Mouse (Mus musculus) liver, embryonic 11.5 days (tissue): ENCODE data around the gene Sall4. TPM values are rescaled to one million over a fixed set of nuclear protein-coding genes. Genes with fewer than 3 reads are reported as not detected.
A peak's percentile ranks its signal among the peaks of the same experiment; 100 is the strongest.

Source experiments
- ATAC-seq: fragments of 200-750 bp; cut with Nextera tagmentation; replicated peaks from 2 replicates; pipeline ENCODE4 v1.8.0; 2017; ENCODE audit warnings: moderate number of reproducible peaks, mild to moderate bottlenecking, moderate TSS enrichment, moderate library complexity; ENCODE audit not compliant: low FRiP score
- DNase-seq: peaks from one replicate; pipeline ENCODE4 v3.0.0-alpha.2; 2017; ENCODE audit warnings: low spot score
- H3K27ac ChIP-seq: fragments of 300-500 bp; sonication (generic); 2 replicates; pipeline ENCODE4 v1.5.1; 2014; ENCODE audit warnings: mild to moderate bottlenecking, low read depth, low read length, control low read depth
- H3K27me3 ChIP-seq: fragments of 300-500 bp; sonication (generic); replicated peaks from 2 replicates; pipeline ENCODE4 v1.6.1; 2014; ENCODE audit warnings: low read length, mixed read lengths; ENCODE audit not compliant: control insufficient read depth, insufficient read depth
- H3K36me3 ChIP-seq: fragments of 300-500 bp; sonication (generic); 2 replicates; pipeline ENCODE4 v1.6.1; 2014; ENCODE audit warnings: mild to moderate bottlenecking, low read length, moderate library complexity, mixed read lengths; ENCODE audit not compliant: control insufficient read depth, insufficient read depth
- H3K4me1 ChIP-seq: fragments of 300-500 bp; sonication (generic); replicated peaks from 2 replicates; pipeline ENCODE4 v1.6.1; 2014; ENCODE audit warnings: low read length, mixed read lengths; ENCODE audit not compliant: control insufficient read depth, insufficient read depth
- H3K4me2 ChIP-seq: fragments of 300-500 bp; sonication (generic); 2 replicates; pipeline ENCODE4 v1.6.1; 2014; ENCODE audit warnings: mild to moderate bottlenecking, control low read depth, moderate library complexity
- H3K4me3 ChIP-seq: fragments of 300-500 bp; sonication (generic); 2 replicates; pipeline ENCODE4 v1.5.1; 2014; ENCODE audit warnings: low read depth, low read length, control low read depth
- H3K9ac ChIP-seq: fragments of 300-500 bp; sonication (generic); 2 replicates; pipeline ENCODE4 v1.6.1; 2014; ENCODE audit warnings: low read depth, low read length, control low read depth
- H3K9me3 ChIP-seq: fragments of 300-500 bp; sonication (generic); 2 replicates; pipeline ENCODE4 v1.6.1; 2016; ENCODE audit warnings: low read length, inconsistent platforms, mixed read lengths; ENCODE audit not compliant: control insufficient read depth
- WGBS: fragments of 180-500 bp; shearing (Covaris S2); extraction: QIAGEN DNeasy Blood & Tissue Kit; methylation state at CpG from one replicate; pipeline ENCODE4 v1.1.7; 2014; 5-methylcytosine and 5-hydroxymethylcytosine counted together
- polyA plus RNA-seq: library from polyadenylated mRNA; unstranded; fragments of >200 nt; fragmentation: Nextera tagmentation; extraction: Ambion mirVana; gene quantifications from 2 replicates; pipeline ENCODE4 v1.2.1, GENCODE M21; 2014

Gene Sall4
- polyA plus RNA-seq, 1 experiment from 2014 or later = 14.2 TPM

DNA sequence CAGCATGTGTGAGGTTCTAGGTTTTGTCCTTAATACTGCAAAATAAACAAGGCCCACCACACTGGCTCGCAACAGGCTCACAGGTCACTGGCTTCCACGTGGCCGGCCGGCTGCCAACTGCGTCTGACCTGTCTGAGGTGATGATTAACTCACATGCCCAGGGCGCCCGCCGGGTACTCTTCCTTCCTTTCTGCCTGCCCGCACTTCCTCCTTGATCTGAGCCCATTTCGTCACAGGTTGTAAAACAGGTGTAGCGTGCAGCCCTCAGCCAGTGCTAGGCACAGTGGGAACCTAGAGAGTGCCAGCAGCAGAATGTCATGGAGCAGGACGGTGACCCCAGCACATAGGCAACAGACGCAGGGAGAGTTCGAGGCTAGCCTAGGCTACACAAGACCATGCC is 46.4 kb downstream of the Sall4 start:
- no peak overlapping the region for H3K4me3 ChIP-seq
- H3K27ac ChIP-seq = no peak overlapping the region
- ATAC-seq (no peak), DNase-seq (no peak)
- no peaks in the 10 kb centered on the region for H3K27me3 ChIP-seq
- H3K4me1 ChIP-seq = no peaks in the 10 kb centered on the region
- 78% methylated on average over 14 of the region's 14 CpGs for WGBS
- H3K36me3 ChIP-seq = no peaks in the 10 kb centered on the region
- H3K9me3 ChIP-seq = no peaks in the 10 kb centered on the region
- no peak overlapping the region for H3K9ac ChIP-seq
- no peak overlapping the region for H3K4me2 ChIP-seq

DNA sequence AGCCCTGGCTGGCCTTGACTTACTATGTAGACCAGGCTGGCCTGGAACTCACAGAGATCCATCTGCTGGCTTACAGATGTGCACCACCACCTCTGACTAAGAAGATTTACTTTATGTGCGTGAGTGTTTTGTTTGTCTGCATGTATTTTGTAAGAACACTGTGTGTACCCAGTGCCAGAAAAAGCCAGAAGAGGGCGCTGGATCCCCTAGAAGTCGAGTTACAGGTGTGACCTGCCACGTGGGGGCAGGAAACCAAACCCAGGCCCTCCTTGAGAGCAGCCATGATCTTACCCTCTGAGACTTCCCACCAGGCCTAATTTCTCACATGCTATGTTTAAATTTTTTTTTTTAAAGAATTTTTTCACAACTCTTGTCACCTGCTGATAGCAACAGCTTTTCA is 48.0 kb downstream of the Sall4 start:
- Histone ChIP-seq H3K9me3 (no peaks in the 10 kb centered on the region), H3K36me3 (no peaks in the 10 kb centered on the region), H3K4me1 (no peaks in the 10 kb centered on the region), H3K9ac (no peak overlapping the region), H3K4me2 (no peak overlapping the region), H3K27ac (no peak overlapping the region), H3K4me3 (no peak overlapping the region), H3K27me3 (no peaks in the 10 kb centered on the region)
- 55% methylated on average over 4 of the region's 4 CpGs for WGBS
- DNase-seq = no peak
- ATAC-seq = no peak

DNA sequence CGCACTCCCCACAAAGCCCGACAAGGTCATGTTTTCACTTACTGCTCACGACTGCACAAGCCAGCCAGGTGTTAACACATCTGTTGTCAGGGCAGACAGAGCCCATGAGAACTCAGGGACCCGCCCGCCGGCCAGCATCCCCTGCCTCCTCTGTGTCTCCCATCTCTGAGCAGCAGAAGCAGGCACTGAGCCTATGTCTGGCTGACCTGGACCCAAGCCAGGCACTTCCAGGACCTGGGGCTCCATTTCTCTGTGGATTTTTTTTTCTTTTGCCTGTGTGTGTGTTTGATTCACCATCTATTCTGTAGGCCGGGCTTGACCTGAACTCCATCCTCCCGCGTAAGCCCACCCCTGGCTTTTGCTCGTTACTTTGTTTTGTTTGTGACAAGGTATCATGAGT is 49.0 kb downstream of the Sall4 start:
- Histone ChIP-seq H3K9me3 (no peaks in the 10 kb centered on the region), H3K27ac (no peak overlapping the region)
- WGBS = 78% methylated on average over 10 of the region's 10 CpGs

DNA sequence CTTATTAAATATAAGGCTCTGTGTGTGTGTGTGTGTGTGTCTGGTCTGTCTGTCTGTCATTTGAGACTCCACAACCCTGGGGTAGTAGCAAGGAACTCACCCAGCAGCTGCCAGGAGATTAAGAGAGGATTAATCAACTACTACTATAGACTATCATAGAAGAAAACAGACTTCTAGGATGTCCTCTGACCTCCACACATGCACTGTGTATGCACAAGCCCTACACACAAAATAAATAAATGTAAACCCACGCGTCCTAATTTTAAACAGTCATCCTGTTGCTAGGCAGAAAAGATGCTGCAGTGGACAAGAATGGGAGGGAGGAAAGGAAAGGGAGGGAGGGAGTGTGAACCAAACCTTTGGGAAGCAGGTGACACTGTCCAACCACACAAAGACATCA is 49.5 kb downstream of the Sall4 start:
- H3K36me3 ChIP-seq = no peaks in the 10 kb centered on the region
- no peak for ATAC-seq
- no peak for DNase-seq
- H3K4me3 ChIP-seq = no peak overlapping the region
- no peak overlapping the region for H3K9ac ChIP-seq
- no peaks in the 10 kb centered on the region for H3K27me3 ChIP-seq
- WGBS = 81% methylated on average over 2 of the region's 2 CpGs
- no peak overlapping the region for H3K4me2 ChIP-seq
- H3K27ac ChIP-seq = no peak overlapping the region
- no peaks in the 10 kb centered on the region for H3K9me3 ChIP-seq
- H3K4me1 ChIP-seq = no peaks in the 10 kb centered on the region

More for the DNA sequence above, 49.0 kb downstream of the Sall4 start:
- Histone ChIP-seq H3K27me3 (no peaks in the 10 kb centered on the region), H3K4me1 (no peaks in the 10 kb centered on the region), H3K4me2 (no peak overlapping the region), H3K36me3 (no peaks in the 10 kb centered on the region), H3K4me3 (no peak overlapping the region), H3K9ac (no peak overlapping the region)
- no peak for DNase-seq
- ATAC-seq = no peak

DNA sequence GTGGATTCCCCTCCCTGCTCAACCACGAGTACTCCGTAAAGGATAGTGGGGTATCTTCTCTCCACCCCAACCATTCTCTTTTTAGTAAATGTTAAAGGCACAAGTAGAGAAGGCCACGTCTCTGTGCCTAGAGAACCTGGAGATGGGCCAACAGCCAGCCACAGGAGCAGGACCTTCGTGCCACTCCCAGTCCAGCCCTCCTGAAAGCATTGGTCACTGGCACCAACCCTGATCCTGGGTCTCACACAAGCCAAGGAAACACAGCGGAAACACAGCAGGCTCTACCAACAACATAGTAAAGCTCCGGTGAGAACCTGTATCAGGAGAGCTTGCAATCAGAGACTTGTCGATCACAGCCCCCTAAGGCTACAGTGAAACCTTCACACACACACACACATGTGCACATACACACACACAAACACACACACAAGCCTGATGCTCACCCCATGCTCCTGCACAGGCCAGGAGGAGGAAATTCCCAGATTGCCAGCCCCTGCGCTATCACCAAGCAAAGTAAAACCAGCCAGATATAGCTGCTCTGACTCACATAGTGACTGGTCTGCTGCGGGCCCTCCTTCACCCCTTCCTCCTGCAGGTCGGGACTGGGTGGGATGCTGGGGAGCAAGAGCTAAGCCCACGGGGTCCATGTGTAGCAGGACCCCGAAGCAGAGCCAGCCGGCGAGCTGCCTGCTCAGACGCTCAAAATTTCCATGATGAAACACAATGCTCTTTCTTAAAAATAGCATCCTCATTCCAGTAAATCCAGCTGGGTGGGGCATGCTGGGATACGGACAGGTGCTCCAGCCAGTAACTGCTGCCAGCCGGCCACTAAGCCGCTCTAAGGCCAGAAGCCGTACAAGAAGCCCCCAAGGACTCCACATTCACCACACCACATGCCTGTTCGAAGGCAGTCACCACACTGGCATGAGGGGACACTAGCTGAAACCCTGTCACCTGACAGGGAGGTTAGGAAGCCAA is 55.3 kb downstream of the Sall4 start:
- no peak overlapping the region for H3K9ac ChIP-seq
- H3K27me3 ChIP-seq = no peaks in the 10 kb centered on the region
- no peaks in the 10 kb centered on the region for H3K9me3 ChIP-seq
- no peak overlapping the region for H3K4me2 ChIP-seq
- DNase-seq (no peak), ATAC-seq (no peak)
- H3K36me3 ChIP-seq = no peaks in the 10 kb centered on the region
- H3K4me1 ChIP-seq = no peaks in the 10 kb centered on the region
- no peak overlapping the region for H3K4me3 ChIP-seq
- no peak overlapping the region for H3K27ac ChIP-seq
- 82% methylated on average over 20 of the region's 20 CpGs for WGBS

DNA sequence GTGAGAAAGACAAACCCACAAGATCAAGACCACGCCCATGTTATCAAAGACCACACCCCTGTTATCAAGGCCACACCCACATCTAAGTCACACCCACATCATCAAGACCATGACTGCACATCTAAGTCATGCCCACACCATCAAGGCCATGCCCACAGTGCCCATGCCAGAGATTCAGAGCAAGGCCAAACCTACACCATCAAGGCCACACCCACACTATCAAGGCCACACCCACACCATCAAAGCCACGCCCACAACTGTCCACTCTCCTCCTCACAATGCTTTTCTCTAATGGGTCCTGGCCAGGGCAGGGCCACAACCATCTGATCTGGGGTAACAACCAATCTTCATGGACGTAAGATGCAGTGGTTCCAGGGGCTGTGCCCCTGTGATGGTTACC is 56.8 kb downstream of the Sall4 start:
- H3K4me1 ChIP-seq = no peaks in the 10 kb centered on the region
- no peak overlapping the region for H3K4me2 ChIP-seq
- ATAC-seq (no peak; the same call in 1 of the 2 replicates), DNase-seq (no peak)
- no peaks in the 10 kb centered on the region for H3K27me3 ChIP-seq
- H3K9ac ChIP-seq = no peak overlapping the region
- no peak overlapping the region for H3K4me3 ChIP-seq
- 65% methylated on average over 3 of the region's 3 CpGs for WGBS
- no peaks in the 10 kb centered on the region for H3K36me3 ChIP-seq
- H3K27ac ChIP-seq = no peak overlapping the region
- H3K9me3 ChIP-seq = no peaks in the 10 kb centered on the region

DNA sequence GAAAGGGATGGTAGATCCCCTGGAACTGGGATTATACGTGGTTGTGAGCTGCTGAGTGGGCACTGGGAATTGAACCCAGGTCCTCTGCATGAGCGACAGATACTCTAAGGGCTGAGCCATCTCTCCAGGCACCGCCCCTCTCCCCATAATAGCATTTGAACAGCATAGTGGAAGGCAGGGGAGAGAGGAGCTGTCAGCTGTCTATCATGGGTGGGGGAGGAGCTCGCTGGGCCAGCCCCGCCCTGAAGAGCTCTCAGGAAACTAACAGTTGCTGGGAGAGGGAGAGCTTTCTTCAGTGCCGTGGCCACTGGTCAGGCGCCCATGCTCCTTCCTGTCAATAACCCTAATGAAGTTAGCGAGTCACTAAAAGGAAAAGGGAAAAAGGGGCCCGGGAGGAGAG is 60.0 kb downstream of the Sall4 start:
- H3K4me3 ChIP-seq = no peak overlapping the region
- no peaks in the 10 kb centered on the region for H3K36me3 ChIP-seq
- WGBS = 28% methylated on average over 9 of the region's 9 CpGs
- no peak overlapping the region for H3K9ac ChIP-seq
- H3K27me3 ChIP-seq = no peaks in the 10 kb centered on the region
- no peak overlapping the region for H3K27ac ChIP-seq
- ATAC-seq = peak; percentile 62; the same call in 1 of the 2 replicates
- DNase-seq = no peak
- H3K4me1 ChIP-seq = no peaks in the 10 kb centered on the region
- no peak overlapping the region for H3K4me2 ChIP-seq
- no peaks in the 10 kb centered on the region for H3K9me3 ChIP-seq

DNA sequence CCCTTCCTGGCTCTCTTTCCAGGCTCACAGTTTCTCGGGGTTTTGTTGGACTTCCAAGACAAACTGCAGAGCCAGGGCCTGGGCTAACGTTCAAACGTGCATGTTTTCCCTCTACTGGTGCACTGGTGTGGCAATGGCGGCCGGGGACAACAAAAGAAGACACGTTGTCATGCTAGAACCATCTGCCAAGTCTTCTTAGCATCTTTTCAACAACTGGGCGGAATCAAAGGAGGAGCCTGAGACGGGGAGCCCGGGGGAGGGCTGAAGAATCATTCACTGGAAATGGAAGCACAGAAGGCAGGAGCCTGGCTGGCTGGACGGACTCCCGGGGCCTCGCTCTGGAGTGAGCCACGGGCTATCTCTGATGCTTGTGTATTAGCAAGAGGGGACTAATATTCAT is 65.5 kb downstream of the Sall4 start:
- DNase-seq (no peak), ATAC-seq (no peak)
- Histone ChIP-seq H3K4me2 (no peak overlapping the region), H3K27ac (no peak overlapping the region), H3K4me3 (no peak overlapping the region), H3K9me3 (no peaks in the 10 kb centered on the region), H3K4me1 (no peaks in the 10 kb centered on the region), H3K9ac (no peak overlapping the region), H3K36me3 (no peaks in the 10 kb centered on the region), H3K27me3 (no peaks in the 10 kb centered on the region)
- whole genome bisulfite sequencing = 61% methylated on average over 13 of the region's 13 CpGs
